Mouse (Mus musculus) spleen, postnatal 14 days (tissue): Measurements from ENCODE around the gene Arhgef19.

Source experiments
- DNase-seq, 2 experiments: peaks; one replicate each; pipeline ENCODE4 v3.0.0; 2021 to 2022; ENCODE audit warnings: low spot score in 2 of 2

The Arhgef19 gene

GRCm38 (mm10) chr4:141236856-141237255, 2.4 kb upstream of the Arhgef19 start:
- DNase-seq: no peak

GRCm38 (mm10) chr4:141238492-141239387, 559 bp upstream of the Arhgef19 start:
- no peak for DNase-seq

- no peak for DNase-seq
Observed at GRCm38 (mm10) chr4:141240617-141241016, 1.3 kb downstream of the Arhgef19 start.

- no peak for DNase-seq
Observed at GRCm38 (mm10) chr4:141241861-141242260, 2.6 kb downstream of the Arhgef19 start.

- no peak for DNase-seq
Observed at GRCm38 (mm10) chr4:141242651-141243241, 3.4 kb downstream of the Arhgef19 start.

GRCm38 (mm10) chr4:141243636-141244035, 4.3 kb downstream of the Arhgef19 start:
- no peak for DNase-seq

- DNase-seq: no peak
Observed at GRCm38 (mm10) chr4:141244401-141244800, 5.1 kb downstream of the Arhgef19 start.

GRCm38 (mm10) chr4:141244931-141245425, 5.7 kb downstream of the Arhgef19 start:
- no peak for DNase-seq

GRCm38 (mm10) chr4:141246089-141246997, 7.0 kb downstream of the Arhgef19 start:
- no peak for DNase-seq

- DNase-seq: no peak
Observed at GRCm38 (mm10) chr4:141246998-141247350, 7.7 kb downstream of the Arhgef19 start.

- DNase-seq: no peak
Observed at GRCm38 (mm10) chr4:141247776-141248613, 8.7 kb downstream of the Arhgef19 start.

- DNase-seq: no peak
Observed at GRCm38 (mm10) chr4:141248614-141248978, 9.3 kb downstream of the Arhgef19 start.

GRCm38 (mm10) chr4:141249383-141249782, 10.1 kb downstream of the Arhgef19 start:
- DNase-seq: no peak

GRCm38 (mm10) chr4:141251071-141251470, 11.8 kb downstream of the Arhgef19 start:
- no peak for DNase-seq

- DNase-seq: no peak
Observed at GRCm38 (mm10) chr4:141252641-141253040, 13.3 kb downstream of the Arhgef19 start.

GRCm38 (mm10) chr4:141254234-141254633, 14.9 kb downstream of the Arhgef19 start:
- DNase-seq: no peak

GRCm38 (mm10) chr4:141257440-141257839, 18.1 kb downstream of the Arhgef19 start:
- no peak for DNase-seq

- DNase-seq: no peak
Observed at GRCm38 (mm10) chr4:141259413-141259812, 20.1 kb downstream of the Arhgef19 start.

GRCm38 (mm10) chr4:141260007-141260723, 20.9 kb downstream of the Arhgef19 start:
- no peak for DNase-seq

- DNase-seq: no peak
Observed at GRCm38 (mm10) chr4:141262906-141263637, 23.8 kb downstream of the Arhgef19 start.
